Mouse (Mus musculus) heart, adult 2 months (tissue): ENCODE measurements around the gene Asb14. TPM values are rescaled to one million over a fixed set of nuclear protein-coding genes. Genes with fewer than 3 reads are reported as not detected.

ENCODE experiments used
- DNase-seq, 2 experiments: peaks; one replicate each; pipeline ENCODE4 v3.0.0; 2021
- H3K27ac ChIP-seq: fragments of 200-600 bp; 2 replicates; pipeline ENCODE4 v1.8.1; 2022
- H3K27me3 ChIP-seq: fragments of 200-500 bp; 2 replicates; pipeline ENCODE4 v1.6.1; 2012; ENCODE audit warnings: mild to moderate bottlenecking, low read length, inconsistent platforms, mixed read lengths; ENCODE audit not compliant: control insufficient read depth, insufficient read depth
- H3K36me3 ChIP-seq: fragments of 200-500 bp; 2 replicates; pipeline ENCODE4 v1.6.1; 2012; ENCODE audit warnings: low read length, inconsistent platforms; ENCODE audit not compliant: control insufficient read depth, insufficient read depth
- H3K4me1 ChIP-seq: fragments of 200-500 bp; 2 replicates; pipeline ENCODE4 v1.6.1; 2011; ENCODE audit warnings: low read length; ENCODE audit not compliant: control insufficient read depth, insufficient read depth
- H3K4me3 ChIP-seq: fragments of 200-600 bp; 2 replicates; pipeline ENCODE4 v1.8.1; 2022
- H3K79me2 ChIP-seq: fragments of 200-500 bp; replicated peaks from 2 replicates; pipeline ENCODE4 v1.6.1; 2012; ENCODE audit warnings: mild to moderate bottlenecking, inconsistent platforms, low read length, moderate library complexity, mixed read lengths; ENCODE audit not compliant: control insufficient read depth, insufficient read depth
- H3K9ac ChIP-seq: fragments of 200-500 bp; 2 replicates; pipeline ENCODE4 v1.6.1; 2012; ENCODE audit warnings: low read depth, mild to moderate bottlenecking, control low read depth, inconsistent platforms, low read length, mixed read lengths
- CTCF ChIP-seq: fragments of 200-600 bp; IDR thresholded peaks from 2 replicates; pipeline ENCODE4 v1.8.1; 2022; ENCODE audit warnings: antibody characterized with exemption, mild to moderate bottlenecking, moderate library complexity
- EP300 ChIP-seq: fragments of 200-500 bp; IDR thresholded peaks from 2 replicates; pipeline ENCODE4 v1.6.1; 2011; ENCODE audit warnings: low read depth, low read length, control low read depth; ENCODE audit not compliant: insufficient read depth
- POLR2A ChIP-seq: fragments of 200-500 bp; IDR thresholded peaks from 2 replicates; pipeline ENCODE4 v1.6.1; 2011; ENCODE audit warnings: mild to moderate bottlenecking, low read depth, low read length, control low read depth; ENCODE audit not compliant: insufficient read depth
- WGBS: fragments of 180-500 bp; shearing (Covaris S2); methylation state at CpG from one replicate; pipeline ENCODE4 v1.1.7; 2018; 5-methylcytosine and 5-hydroxymethylcytosine counted together
- intact Hi-C: fragments of 180-260 bp; cut with DNase I; formaldehyde crosslinking; loops from one replicate; pipeline ENCODE4 v1.15.1; 2025
- long read RNA-seq: library from polyadenylated mRNA; stranded (forward); transcript quantifications from one replicate; pipeline ENCODE4 v2.0.0, GENCODE M21; 2021
- polyA plus RNA-seq: library from polyadenylated mRNA; depleted of rRNA; stranded (reverse); fragments of >200 nt; gene quantifications from 2 replicates; pipeline ENCODE4 v1.2.3, GENCODE M21; 2012; rRNA removed
- total RNA-seq, 2 experiments: library from RNA; stranded (reverse); gene quantifications; 2 replicates each; pipeline ENCODE4 v1.2.3; 2021

Asb14 gene
- total RNA-seq (10 to 100 TPM; 84.6 to 95.5 TPM), polyA plus RNA-seq (87.8 and 148 TPM in 2 replicates)
- long read RNA-seq, transcript Asb14-201 (10 exons, 2,062 nt): major isoform, 19 of 79 reads
- long read RNA-seq, partial matches to known transcripts: 5 of 79 reads
- long read RNA-seq, other reads (novel, unspliced or antisense): 53 of 79 reads

GRCm38 (mm10) chr14:26894392-26894791, at the start of gene Asb14:
Gene Asb14 (plus strand): TSS chr14:26894557.
- no peak for DNase-seq
- TF ChIP-seq EP300: no peak
- TF ChIP-seq POLR2A: no peak
- no peak for TF ChIP-seq CTCF
- Histone ChIP-seq H3K36me3 (peaks cover 5% of the 10 kb centered on the region; the same call in 1 of the 2 replicates), H3K79me2 (no peaks in the 10 kb centered on the region), H3K27me3 (no peaks in the 10 kb centered on the region), H3K4me1 (peaks cover 1% of the 10 kb centered on the region; the same call in 1 of the 2 replicates), H3K9ac (peak within 1 kb of the TSS; percentile 66), H3K27ac (peak within 1 kb of the TSS; percentile 94), H3K4me3 (peak within 1 kb of the TSS; percentile 47)
- WGBS: 60% methylated on average over 4 of the region's 4 CpGs
- intact Hi-C loops: no loop called here

GRCm38 (mm10) chr14:26853053-26853452, 41.3 kb upstream of the Asb14 start:
- Histone ChIP-seq H3K36me3 (no peaks in the 10 kb centered on the region), H3K4me3 (no peak overlapping the region), H3K27ac (no peak overlapping the region), H3K27me3 (no peaks in the 10 kb centered on the region), H3K4me1 (peaks cover 2% of the 10 kb centered on the region), H3K9ac (no peak overlapping the region), H3K79me2 (no peaks in the 10 kb centered on the region)
- DNase-seq: no peak
- WGBS: 71% methylated on average over 8 of the region's 8 CpGs
- intact Hi-C loops: no loop called here
- TF ChIP-seq EP300 (no peak), POLR2A (no peak)

- Histone ChIP-seq H3K79me2 (no peaks in the 10 kb centered on the region), H3K27me3 (no peaks in the 10 kb centered on the region), H3K4me3 (no peak overlapping the region), H3K27ac (no peak overlapping the region), H3K4me1 (peaks cover 5% of the 10 kb centered on the region), H3K9ac (no peak overlapping the region), H3K36me3 (no peaks in the 10 kb centered on the region)
- TF ChIP-seq CTCF (no peak), POLR2A (no peak), EP300 (no peak)
- intact Hi-C loops: no loop called here
- 64% methylated on average over 2 of the region's 2 CpGs for WGBS
- no peak for DNase-seq
Measured at GRCm38 (mm10) chr14:26854066-26854465, 40.3 kb upstream of the Asb14 start.

GRCm38 (mm10) chr14:26858364-26858763, 36.0 kb upstream of the Asb14 start:
- no peak for TF ChIP-seq EP300
- TF ChIP-seq CTCF: no peak
- no peak for TF ChIP-seq POLR2A
- no peaks in the 10 kb centered on the region for H3K79me2 ChIP-seq
- H3K4me1 ChIP-seq: peaks cover 7% of the 10 kb centered on the region
- intact Hi-C loops: loop anchor here (2.0 kb wide), 1 partner anchor 32 kb away; no protein-coding TSS in a partner anchor
- no peak overlapping the region for H3K9ac ChIP-seq
- H3K4me3 ChIP-seq: no peak overlapping the region
- peak; percentile 27 to 53 for DNase-seq
- WGBS: 23% methylated on average over 2 of the region's 2 CpGs
- no peaks in the 10 kb centered on the region for H3K27me3 ChIP-seq
- peak overlapping the region; percentile 65 for H3K27ac ChIP-seq
- H3K36me3 ChIP-seq: no peaks in the 10 kb centered on the region

- Histone ChIP-seq H3K27ac (peak overlapping the region; percentile 65), H3K9ac (no peak overlapping the region), H3K36me3 (no peaks in the 10 kb centered on the region), H3K4me1 (peaks cover 7% of the 10 kb centered on the region), H3K4me3 (no peak overlapping the region), H3K79me2 (no peaks in the 10 kb centered on the region), H3K27me3 (no peaks in the 10 kb centered on the region)
- WGBS: 33% methylated on average over 3 of the region's 3 CpGs
- DNase-seq: peak in 1 of 2 experiments; percentile 15
- no peak for TF ChIP-seq EP300
- no peak for TF ChIP-seq CTCF
- no peak for TF ChIP-seq POLR2A
- intact Hi-C loops: loop anchor here (2.0 kb wide), 1 partner anchor 32 kb away; no protein-coding TSS in a partner anchor
Measured at GRCm38 (mm10) chr14:26859024-26859423, 35.3 kb upstream of the Asb14 start.

- H3K27ac ChIP-seq: no peak overlapping the region
- H3K4me3 ChIP-seq: no peak overlapping the region
- no peaks in the 10 kb centered on the region for H3K4me1 ChIP-seq
- no peak overlapping the region for H3K9ac ChIP-seq
- no peaks in the 10 kb centered on the region for H3K27me3 ChIP-seq
- WGBS: 71% methylated on average over 9 of the region's 9 CpGs
- intact Hi-C loops: no loop called here
- no peak for TF ChIP-seq EP300
- TF ChIP-seq CTCF: peak; percentile 32
- DNase-seq: no peak
- no peaks in the 10 kb centered on the region for H3K36me3 ChIP-seq
- no peaks in the 10 kb centered on the region for H3K79me2 ChIP-seq
Measured at GRCm38 (mm10) chr14:26867356-26867755, 27.0 kb upstream of the Asb14 start.
